Mouse (Mus musculus): ENCODE measurements around the gene Chst11.

Chst11 gene

DNA sequence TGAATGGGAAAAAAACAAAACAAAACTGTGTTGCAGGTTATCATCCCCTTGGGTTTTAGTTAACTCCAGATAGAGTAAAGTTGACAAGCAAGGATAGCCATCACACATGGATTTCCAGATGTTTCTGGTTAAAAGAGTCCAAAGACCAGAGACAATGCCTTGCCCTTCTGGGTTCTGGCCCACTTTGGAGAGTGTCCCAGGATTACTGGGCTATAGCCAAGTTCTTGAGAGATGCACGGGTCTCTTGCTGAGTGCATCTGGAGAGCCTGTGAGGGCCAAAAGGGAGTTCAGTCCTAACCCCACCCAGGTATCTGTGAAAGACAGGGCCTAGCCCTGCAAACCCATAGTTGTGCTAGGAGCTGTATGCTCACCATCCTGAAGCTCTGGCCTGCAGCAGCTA, 193.4 kb downstream of the Chst11 start:
- no peak for DNase-seq (ENCODE audit: low read depth)

DNA sequence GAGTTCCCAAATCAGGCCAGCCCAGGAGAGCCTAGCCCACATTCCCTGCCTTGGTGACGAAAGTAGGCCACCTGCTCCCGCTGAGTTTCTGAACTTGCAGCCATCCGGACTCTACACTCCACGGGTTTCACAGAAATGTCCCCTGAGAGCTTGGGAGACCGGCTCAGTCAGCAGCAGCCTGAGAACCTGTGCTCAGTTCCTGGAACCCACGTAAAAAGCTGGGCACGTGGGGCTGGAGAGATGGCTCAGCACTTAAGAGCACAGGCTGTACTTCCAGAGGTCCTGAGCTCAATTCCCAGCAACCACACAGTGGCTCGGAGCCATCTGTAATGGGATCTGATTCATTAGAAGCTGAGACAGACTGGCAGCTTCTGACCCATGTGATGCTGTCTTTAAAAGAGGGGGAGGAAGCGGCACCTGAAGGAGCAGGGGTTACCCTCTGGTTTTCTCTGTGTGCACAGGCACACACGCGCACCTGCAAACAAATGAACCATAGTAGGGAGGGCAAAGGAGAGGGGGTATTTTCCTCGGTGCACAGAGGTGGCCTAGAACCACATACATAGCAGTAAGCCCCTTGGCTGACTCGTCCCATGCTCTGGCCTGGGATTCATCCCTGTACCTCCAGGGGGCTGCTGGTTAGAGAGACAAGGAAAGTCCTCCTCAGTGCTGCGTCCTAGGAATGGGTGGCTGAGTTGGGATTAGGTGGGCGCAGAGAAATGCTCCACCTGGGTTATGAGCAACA, 196.7 kb downstream of the Chst11 start:
- no peak for DNase-seq (ENCODE audit: low read depth)

DNA sequence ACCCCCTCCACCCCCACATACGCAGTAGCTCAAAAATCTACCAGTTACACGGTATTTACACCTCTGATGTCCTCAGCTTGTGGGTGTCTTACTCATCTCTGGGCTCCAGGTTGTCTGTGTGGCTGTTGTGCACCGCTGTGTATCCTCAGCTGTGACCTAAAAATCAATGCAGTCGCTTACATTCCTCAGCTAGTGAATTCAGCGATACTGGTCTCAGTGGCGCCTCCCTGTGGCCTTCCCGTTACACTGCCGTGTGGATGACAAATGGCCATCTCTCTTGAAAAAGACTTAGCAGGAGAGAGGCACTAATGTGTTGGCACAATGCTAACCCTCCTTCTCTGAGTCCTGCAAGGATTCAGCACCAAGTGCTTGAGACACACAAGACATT, 197.3 kb downstream of the Chst11 start:
- no peak for DNase-seq (ENCODE audit: low read depth)

DNA sequence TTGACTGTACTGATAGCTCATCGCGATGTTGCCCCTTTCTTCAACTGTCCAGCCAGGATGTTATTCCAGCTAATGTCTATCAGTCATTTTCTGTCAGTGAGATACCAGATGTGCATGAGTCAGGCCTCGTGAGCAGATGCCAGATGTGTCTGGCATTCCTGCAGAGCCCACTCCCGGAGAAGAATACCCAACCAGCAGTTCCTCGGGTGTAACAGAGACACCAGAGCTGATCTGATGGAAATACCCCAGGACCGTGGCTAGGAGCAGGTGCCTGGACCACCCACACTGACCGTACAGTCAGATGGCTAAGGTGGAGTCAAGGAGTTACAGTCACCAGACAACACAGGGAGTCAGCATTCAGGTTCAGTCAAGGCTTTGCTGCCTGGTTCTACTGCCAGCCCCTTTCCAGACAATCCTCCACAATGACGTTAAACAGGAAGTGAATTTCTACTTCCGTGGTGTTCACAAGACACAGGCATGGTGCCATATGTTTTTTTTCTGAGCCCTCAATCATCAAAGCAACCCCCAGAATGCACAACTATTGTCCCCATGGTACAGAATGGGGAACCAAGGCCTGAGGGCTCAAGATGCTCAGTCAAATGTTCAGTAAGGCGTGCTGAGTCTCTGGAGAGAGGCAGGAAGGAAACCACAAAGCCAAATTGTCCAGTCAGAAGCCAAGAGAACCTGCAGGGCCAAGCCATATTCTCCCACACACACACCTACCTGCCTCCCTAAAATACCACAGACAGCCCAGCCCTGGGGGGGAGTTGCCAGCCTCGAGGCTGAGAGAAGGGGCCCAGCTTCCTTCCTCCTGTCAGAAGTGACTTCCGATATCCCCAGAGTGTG, 198.6 kb downstream of the Chst11 start:
- no peak for DNase-seq (ENCODE audit: low read depth)

DNA sequence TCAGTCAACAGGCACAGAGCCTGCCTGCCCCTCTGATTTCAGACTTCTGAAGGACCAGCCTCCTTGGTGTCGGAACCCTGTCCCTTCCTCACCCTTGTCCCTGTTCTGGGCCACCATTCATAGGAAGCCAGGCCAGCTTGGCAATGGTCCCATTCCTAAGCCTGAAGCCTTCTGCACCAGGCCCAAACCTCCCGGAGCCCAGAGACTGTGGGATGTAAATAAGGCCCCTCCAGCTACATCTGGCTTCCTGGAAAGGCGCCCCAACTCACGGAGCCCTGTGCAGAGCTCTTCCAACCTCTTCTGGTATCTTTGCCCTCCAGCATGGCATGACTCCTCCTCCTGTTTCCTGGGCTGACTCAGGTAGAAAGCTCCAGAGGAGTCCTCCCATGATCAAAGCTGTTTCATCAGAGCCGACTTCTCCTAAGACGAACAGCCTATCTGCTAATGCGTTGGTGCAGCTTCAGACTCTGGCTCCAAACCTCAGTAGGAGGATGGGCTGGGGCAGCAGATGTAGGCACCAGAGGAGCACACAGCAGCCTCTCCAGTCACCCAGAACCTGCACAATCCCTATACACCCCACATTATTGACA, 199.3 kb downstream of the Chst11 start:
- DNase-seq (ENCODE audit: low read depth), result no peak

DNA sequence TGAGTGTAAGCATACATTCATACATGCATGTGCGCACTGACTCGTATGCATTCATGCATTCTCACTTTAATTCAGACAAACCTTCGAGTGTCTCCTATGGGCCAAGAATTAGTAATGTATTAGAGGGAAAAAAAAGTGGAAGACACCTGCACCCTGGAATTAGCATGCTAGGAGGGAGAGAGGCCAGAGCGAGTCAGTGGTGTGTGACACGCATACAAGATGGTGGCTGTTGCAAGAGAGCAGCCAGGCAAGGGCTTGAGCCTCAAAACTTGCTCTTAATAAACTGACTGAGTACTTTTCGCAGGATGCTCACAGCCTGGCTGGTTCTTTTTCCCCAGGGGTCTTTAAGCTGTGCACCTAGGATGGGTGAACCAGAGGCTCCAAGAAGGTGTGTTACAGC, 199.8 kb downstream of the Chst11 start:
- DNase-seq (ENCODE audit: low read depth), result no peak

DNA sequence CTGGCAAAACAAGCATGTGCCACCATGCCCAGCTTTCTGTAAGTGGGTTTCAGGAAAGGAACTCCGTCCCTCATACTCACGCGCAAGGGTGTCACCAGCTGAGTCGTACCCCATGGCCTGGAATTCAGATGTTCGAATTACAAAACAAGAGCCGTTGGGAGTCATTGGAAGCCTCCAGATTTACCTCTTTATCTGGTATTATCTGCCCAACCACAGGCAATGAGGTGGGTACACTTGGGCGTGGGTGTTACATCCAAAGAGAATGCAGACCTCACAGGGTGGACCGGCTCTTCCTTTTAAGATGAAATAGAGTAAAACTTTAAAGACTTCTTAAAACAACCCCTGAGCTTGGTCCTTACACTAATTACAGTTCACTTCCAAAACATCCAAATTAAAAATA, 200.9 kb downstream of the Chst11 start:
- no peak for DNase-seq (ENCODE audit: low read depth)

DNA sequence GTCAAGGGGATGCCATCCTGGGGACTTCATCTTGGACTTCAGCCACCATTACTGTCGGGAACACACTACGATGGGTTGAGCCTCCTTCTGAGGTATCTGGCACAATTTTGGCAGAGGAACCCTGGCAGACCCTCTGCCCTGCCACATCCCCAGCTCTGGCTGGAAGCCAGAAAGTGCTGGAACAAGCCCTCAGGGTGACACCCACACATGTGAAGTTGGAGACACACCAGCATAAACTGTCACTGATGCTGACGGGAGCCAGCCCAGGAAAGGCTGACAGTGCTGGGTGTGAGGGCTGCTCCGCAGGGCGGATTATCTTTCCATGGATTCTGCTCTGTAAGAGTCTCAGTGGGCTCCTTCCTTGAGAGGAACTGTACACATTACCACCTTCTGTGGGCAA, 201.7 kb downstream of the Chst11 start:
- no peak for DNase-seq (ENCODE audit: low read depth)

DNA sequence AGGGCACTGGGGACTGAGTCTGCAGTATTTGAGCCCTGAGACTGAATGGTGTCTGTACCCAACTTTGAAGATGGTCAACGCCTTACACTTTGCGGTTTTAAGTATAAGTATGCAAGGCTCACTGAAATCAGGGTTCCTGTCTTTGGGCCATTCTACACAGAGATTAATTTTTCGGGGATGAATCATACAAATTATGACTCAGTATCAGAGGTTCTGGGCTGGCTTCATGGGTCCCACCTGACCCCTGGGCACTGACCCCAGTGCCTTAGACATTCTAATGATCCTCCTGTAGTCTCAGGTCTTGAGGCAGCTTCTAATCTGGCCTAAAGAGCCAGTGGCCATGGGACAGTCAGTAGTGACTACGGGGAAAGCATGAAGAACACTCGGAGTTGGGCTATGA, 203.8 kb downstream of the Chst11 start:
- no peak for DNase-seq (ENCODE audit: low read depth)

DNA sequence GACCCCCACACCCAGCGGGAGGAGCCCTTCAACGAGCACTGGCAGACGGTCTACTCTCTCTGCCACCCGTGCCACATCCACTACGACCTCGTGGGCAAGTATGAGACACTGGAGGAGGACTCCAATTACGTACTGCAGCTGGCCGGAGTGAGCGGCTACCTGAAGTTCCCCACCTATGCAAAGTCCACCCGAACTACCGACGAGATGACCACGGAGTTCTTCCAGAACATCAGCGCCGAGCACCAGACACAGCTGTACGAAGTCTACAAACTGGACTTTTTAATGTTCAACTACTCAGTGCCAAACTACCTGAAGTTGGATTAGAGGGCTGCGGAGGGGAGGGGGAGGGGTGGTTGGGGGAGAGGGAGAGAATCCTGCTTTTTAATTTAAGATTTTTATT, 206.2 kb downstream of the Chst11 start:
- DNase-seq (ENCODE audit: low read depth), result no peak

DNA sequence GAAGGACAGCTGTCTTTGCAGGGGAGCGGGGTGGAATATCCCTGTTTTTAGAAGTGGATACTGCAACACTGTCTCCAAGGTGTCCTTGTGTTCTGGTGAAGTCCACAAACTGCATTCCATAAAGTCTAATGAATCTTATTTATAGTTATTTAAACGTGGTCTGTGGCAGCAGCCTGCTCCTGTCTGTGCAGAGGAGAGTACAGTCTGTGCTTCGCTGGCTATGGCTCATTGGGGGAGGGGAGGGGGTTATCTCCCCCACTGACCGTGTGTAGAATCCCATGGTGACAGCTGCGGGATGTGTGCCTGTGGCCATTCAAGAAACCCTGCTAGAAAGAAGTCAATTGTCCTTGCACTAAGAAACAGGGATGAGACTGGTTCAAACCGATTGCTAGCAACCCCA, 206.7 kb downstream of the Chst11 start:
- DNase-seq (ENCODE audit: low read depth), result no peak

DNA sequence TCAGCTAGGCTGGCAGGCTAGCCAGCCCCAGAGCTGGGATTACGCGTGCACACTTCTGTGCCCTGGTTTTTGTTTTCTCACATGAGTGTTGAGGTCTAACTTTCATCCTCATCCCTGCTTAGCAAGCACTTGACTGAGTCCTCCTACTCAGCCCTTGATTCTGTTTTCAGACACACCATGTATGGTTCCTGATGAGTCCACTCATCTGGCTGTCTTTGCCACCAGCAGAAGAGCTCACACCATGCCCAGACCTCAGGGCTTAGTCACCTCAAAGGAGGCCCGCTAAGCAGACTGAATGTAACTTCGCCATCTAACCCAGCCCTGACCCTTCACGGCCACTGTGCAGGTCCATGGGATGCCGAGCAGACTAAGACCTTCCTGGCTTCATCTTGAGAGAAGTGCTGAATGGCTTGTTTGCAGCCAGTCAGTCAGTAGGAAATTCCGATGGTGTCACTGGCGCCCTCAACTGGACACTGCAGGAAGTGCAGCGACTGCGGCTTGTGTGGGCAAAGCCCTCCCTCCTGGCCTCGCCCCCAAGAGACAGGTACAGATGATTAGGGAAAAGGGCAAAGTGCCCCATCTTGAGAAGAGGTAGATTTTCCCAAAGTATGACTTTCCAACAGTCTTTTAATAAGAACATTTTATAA, 212.5 kb downstream of the Chst11 start:
- peak; percentile 45 for DNase-seq (ENCODE audit: low read depth)

DNA sequence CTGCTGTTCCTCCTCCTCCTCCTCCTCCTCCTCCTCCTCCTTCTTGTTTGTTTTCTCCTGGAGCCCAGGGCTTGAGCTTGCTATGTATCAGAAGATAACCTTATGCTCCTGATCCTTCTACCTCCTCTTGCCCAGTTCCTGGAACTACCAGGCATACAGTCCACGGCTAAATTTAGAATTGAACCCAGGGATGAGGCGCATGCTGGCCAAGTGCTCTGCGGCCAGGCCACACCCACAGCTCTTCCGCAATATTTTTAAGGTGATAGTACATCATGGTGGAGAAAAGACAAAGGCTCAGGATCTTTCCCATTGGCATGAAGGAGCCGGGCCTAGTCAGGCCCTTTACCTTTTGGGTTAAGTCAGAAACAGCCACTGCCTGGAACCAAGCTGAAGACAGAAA, 213.4 kb downstream of the Chst11 start:
- DNase-seq (ENCODE audit: low read depth), result no peak

DNA sequence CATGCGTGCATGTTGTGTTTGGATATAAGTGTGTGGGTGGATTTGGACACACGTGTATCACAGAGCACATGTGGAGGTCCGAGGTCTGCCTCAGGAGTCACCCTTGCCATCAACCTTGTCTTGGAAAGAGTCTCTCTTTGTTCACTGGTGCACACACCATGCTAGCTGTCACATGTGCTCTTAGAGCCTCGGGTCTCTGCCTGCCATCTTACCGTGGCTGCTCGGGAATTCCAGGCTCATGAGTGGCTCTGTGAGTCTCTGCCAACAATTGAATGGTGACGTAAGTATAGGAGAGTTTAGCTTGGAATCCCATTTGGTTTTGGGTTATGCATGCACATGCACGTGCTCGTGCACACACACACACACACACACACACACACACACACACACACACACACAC, 214.0 kb downstream of the Chst11 start:
- no peak for DNase-seq (ENCODE audit: low read depth)

DNA sequence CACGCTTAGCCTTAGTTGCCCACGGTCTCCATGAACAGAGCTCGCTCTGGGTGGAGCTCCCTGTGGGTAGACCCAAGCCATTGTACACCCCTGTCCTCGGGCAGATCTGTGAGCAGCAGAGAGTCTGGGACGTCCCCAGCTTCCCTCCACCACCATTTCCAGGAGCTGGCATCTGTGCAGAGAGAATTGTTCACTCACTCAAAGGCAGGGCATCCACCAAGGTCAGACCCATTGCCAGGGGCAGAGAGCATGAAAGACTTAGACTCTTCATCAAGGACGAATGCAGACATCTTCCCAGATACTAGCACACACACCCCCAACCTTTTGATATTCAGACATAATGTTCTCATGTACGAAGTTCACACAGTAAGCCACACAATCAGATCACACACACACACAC, 216.2 kb downstream of the Chst11 start:
- no peak for DNase-seq (ENCODE audit: low read depth)

DNA sequence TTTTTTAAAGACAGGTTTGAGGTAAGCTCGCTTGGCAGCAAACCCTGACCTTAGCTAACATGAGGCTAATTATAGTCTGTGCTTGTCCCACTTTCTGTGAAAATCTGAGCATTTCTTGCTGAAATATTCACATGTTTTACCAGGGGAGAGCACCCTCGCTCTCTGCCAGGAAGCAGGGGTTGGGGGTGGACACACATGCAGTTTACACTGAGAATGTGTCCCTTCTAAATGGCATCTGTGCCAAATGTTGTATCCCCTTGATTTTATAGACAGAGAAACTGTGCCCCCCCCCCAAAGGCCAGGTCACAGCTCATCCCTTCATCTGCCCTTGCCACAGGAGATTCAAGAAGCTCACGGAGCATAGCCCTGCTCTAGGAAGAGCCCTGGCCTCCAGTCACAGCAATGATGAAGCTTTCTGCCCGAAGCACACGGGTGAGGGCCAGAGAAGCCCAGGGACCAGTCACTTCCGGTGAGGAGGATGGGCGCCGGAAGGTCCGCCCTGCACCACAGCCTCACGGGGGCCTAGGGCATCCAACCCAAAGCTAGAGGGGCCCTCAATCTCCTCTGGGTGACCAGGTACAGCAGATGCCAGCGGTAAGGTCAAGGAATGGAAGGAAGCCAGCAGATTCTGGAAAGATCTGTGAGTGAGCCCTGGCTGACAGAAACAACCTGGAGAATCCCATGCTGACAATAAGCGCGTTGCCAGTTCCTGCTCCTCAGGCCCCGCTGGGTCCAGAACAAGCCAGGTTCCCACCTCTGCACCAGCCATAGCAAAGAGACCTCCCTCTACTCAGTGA, 217.8 kb downstream of the Chst11 start:
- no peak for DNase-seq (ENCODE audit: low read depth)

DNA sequence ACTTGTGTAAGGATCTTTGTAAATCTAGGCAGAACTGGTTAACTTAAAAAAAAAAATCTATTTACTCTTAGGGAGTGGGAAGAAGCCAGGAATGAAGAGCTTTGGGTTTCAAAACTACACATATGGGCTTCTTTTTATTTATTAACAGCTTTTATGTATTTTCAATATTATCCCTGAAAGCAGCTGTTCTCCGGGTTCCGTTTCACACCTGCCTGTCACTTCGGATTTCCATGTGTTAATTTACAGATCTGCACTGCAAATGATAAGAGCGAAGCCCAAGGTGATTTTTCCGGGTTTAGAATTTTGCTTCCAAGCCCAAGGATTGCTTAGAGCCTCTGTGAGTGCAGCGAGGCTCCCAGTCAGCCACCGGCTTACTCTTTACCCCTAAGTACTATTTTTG, 223.1 kb downstream of the Chst11 start:
- DNase-seq (ENCODE audit: low read depth), result no peak

DNA sequence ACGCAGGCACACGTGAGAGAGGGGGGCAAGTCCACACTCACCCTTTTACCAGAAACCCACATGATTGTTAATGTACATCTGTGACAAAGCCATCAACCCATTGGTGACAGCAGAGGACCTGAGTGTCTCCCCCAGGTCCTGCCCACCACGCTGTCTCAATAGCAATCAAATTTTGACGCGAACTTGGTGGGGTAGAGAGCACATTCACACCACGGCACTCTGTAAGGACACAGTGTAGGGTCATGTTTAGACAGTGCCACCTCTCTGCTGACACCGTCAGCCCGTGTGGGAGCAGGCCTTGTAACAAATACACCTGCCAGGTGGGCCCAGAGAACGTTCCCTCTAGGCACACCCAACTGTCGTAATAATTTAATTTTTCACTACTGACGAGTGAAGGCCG, 224.1 kb downstream of the Chst11 start:
- no peak for DNase-seq (ENCODE audit: low read depth)

DNA sequence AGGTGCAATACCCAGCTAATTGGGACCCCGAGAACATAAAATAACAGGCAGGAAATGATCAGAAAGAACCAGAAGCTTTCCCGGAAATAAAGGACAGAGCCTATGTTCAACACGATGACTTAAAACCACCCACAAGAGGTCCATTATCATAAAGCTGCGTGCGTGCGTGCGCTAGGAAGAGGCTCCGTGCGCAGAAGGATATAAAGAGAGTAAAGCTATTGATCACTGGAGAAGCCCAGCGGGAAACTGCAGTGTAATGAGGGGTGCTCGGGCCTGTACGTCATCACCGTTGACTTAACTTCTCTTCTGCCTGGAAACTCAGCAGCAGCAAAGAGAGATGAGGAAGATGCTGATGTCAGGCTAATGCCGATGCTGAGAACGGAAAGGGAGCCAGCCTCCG, 224.8 kb downstream of the Chst11 start:
- DNase-seq (ENCODE audit: low read depth), result no peak

DNA sequence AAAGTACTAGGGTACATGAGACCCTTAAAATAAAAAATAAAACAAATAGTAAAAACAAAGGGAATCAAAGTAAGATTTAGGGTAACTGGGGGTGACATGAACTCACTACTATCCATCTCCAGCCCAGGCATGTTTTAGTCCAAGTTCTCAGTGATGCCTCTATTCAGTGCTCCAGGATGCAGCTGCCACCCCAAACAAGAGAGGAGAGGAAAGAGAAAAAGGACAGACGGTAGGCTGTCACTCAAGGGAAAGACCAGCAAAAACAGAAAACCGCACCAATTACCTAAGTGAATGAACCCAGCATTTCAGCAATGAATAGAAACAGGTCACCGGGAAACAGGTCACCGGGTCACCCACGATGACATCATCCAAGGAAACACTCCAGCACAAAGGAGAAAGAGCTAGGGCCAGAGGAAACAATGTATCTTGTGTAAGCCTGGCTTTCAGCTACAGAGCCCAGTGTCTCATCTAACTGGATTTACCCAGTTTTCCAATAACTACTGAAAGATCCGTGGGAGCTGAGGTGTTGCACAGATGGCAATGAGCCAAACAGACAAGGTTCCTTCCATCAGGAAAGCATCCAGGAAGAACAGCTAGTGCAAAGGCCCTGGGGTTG, 225.8 kb downstream of the Chst11 start:
- no peak for DNase-seq (ENCODE audit: low read depth)

DNA sequence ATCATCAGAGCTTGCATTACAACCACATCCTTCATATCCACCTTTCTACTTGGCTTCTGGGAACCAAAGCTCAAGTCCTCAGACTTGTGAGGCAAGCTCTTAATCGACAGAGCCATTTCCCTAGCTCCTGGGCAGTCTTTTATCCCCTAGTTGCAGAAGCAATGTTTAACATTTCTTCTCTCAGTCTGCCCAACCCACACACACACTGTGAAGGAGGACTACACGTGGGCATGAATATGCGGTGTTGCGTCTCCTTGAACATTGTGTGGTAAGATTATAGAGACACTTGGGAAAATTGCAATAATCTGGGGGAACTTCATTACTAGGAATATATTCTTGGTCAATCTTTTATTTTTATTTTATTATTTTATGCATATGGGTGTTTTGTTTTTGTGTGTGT, 227.3 kb downstream of the Chst11 start:
- no peak for DNase-seq (ENCODE audit: low read depth)

DNA sequence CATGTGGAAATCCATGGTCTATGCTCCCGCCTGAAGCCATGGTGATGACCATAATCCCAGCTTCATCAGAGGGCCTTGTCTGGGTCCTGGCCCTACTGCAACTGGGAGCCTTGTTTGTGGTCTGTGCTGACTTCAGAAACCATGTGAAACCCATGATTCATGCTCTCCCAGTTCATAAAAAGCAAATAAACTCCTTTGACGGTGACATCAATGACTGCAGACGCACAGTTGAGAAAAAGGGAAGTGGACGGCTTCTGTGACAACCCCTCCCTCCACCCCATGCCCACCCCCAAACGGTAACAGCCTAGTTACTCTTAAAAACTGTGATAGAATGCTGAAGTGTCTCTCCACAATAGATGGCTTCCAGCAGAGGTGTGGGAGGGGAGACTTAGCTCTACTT, 230.3 kb downstream of the Chst11 start:
- peak; percentile 45 for DNase-seq (ENCODE audit: low read depth)
